Mouse (Mus musculus): ENCODE data around the gene Tead1.

Gene Tead1

GRCm38 (mm10) chr7:112813731-112814306, 134.7 kb downstream of the Tead1 start:
- no peak for DNase-seq (ENCODE audit: low read depth, low spot score)

GRCm38 (mm10) chr7:112816016-112816415, 136.9 kb downstream of the Tead1 start:
- DNase-seq (ENCODE audit: low read depth, low spot score): no peak

GRCm38 (mm10) chr7:112819833-112820232, 140.7 kb downstream of the Tead1 start:
- DNase-seq (ENCODE audit: low read depth, low spot score): no peak

GRCm38 (mm10) chr7:112822879-112823278, 143.8 kb downstream of the Tead1 start:
- DNase-seq (ENCODE audit: low read depth, low spot score): no peak

GRCm38 (mm10) chr7:112823621-112824020, 144.5 kb downstream of the Tead1 start:
- DNase-seq (ENCODE audit: low read depth, low spot score): peak; percentile 71

- no peak for DNase-seq (ENCODE audit: low read depth, low spot score)
Observed at GRCm38 (mm10) chr7:112825339-112825781, 146.2 kb downstream of the Tead1 start.

- DNase-seq (ENCODE audit: low read depth, low spot score): no peak
Observed at GRCm38 (mm10) chr7:112826114-112826911, 147.2 kb downstream of the Tead1 start.

GRCm38 (mm10) chr7:112828016-112828695, 149.0 kb downstream of the Tead1 start:
- DNase-seq (ENCODE audit: low read depth, low spot score): no peak

GRCm38 (mm10) chr7:112828696-112829022, 149.5 kb downstream of the Tead1 start:
- DNase-seq (ENCODE audit: low read depth, low spot score): no peak

GRCm38 (mm10) chr7:112830946-112831345, 151.8 kb downstream of the Tead1 start:
- no peak for DNase-seq (ENCODE audit: low read depth, low spot score)

- no peak for DNase-seq (ENCODE audit: low read depth, low spot score)
Observed at GRCm38 (mm10) chr7:112831446-112831845, 152.3 kb downstream of the Tead1 start.

GRCm38 (mm10) chr7:112833132-112833531, 154.0 kb downstream of the Tead1 start:
- no peak for DNase-seq (ENCODE audit: low read depth, low spot score)

- no peak for DNase-seq (ENCODE audit: low read depth, low spot score)
Observed at GRCm38 (mm10) chr7:112836076-112836475, 157.0 kb downstream of the Tead1 start.

- no peak for DNase-seq (ENCODE audit: low read depth, low spot score)
Observed at GRCm38 (mm10) chr7:112838131-112838530, 159.0 kb downstream of the Tead1 start.

- no peak for DNase-seq (ENCODE audit: low read depth, low spot score)
Observed at GRCm38 (mm10) chr7:112840351-112840750, 161.2 kb downstream of the Tead1 start.

- DNase-seq (ENCODE audit: low read depth, low spot score): no peak
Observed at GRCm38 (mm10) chr7:112840890-112841289, 161.8 kb downstream of the Tead1 start.

- DNase-seq (ENCODE audit: low read depth, low spot score): no peak
Observed at GRCm38 (mm10) chr7:112841484-112841883, 162.4 kb downstream of the Tead1 start.

GRCm38 (mm10) chr7:112841886-112842285, 162.8 kb downstream of the Tead1 start:
- peak; percentile 73 for DNase-seq (ENCODE audit: low read depth, low spot score)

- no peak for DNase-seq (ENCODE audit: low read depth, low spot score)
Observed at GRCm38 (mm10) chr7:112851281-112851744, 172.2 kb downstream of the Tead1 start.

GRCm38 (mm10) chr7:112852149-112852839, 173.2 kb downstream of the Tead1 start:
- no peak for DNase-seq (ENCODE audit: low read depth, low spot score)

GRCm38 (mm10) chr7:112853857-112854256, 174.7 kb downstream of the Tead1 start:
- no peak for DNase-seq (ENCODE audit: low read depth, low spot score)

GRCm38 (mm10) chr7:112854516-112854915, 175.4 kb downstream of the Tead1 start:
- peak; percentile 38 for DNase-seq (ENCODE audit: low read depth, low spot score)

Measured in WW6 (cell line).